Mouse (Mus musculus): Measurements from ENCODE around the gene Hormad2. TPM values are rescaled to one million over a fixed set of nuclear protein-coding genes. Genes with fewer than 3 reads are reported as not detected.

Hormad2 gene
- polyA plus RNA-seq, 1 experiment from 2014 or later, result 0.35 TPM

GRCm38 (mm10) chr11:4318011-4318410 is 122.9 kb downstream of the Hormad2 start:
- Histone ChIP-seq H3K27ac (ENCODE audit: low read length) (no peak overlapping the region), H3K4me1 (replicated peaks; ENCODE audit: control insufficient read depth, insufficient read depth, low read length) (no peaks in the 10 kb centered on the region), H3K36me3 (ENCODE audit: control insufficient read depth, insufficient read depth, low read length) (no peaks in the 10 kb centered on the region), H3K4me2 (ENCODE audit: low read depth, low read length) (no peak overlapping the region), H3K9ac (ENCODE audit: low read length) (no peak overlapping the region), H3K27me3 (ENCODE audit: control insufficient read depth, insufficient read depth, low read depth, low read length) (peaks cover 4% of the 10 kb centered on the region; the same call in 1 of the 2 replicates), H3K4me3 (ENCODE audit: low read length) (no peak overlapping the region), H3K9me3 (ENCODE audit: control insufficient read depth, low read length) (no peaks in the 10 kb centered on the region)
- no peak for ATAC-seq (ENCODE audit: low read depth)
- WGBS, result 59% methylated on average over 3 of the region's 3 CpGs

GRCm38 (mm10) chr11:4317287-4317686 is 123.6 kb downstream of the Hormad2 start:
- WGBS, result 39% methylated on average over 5 of the region's 5 CpGs
- Histone ChIP-seq H3K36me3 (ENCODE audit: control insufficient read depth, insufficient read depth, low read length) (no peaks in the 10 kb centered on the region), H3K9me3 (ENCODE audit: control insufficient read depth, low read length) (no peaks in the 10 kb centered on the region), H3K4me1 (replicated peaks; ENCODE audit: control insufficient read depth, insufficient read depth, low read length) (no peaks in the 10 kb centered on the region), H3K27ac (ENCODE audit: low read length) (no peak overlapping the region), H3K4me3 (ENCODE audit: low read length) (no peak overlapping the region), H3K27me3 (ENCODE audit: control insufficient read depth, insufficient read depth, low read depth, low read length) (peaks cover 4% of the 10 kb centered on the region; the same call in 1 of the 2 replicates), H3K9ac (ENCODE audit: low read length) (no peak overlapping the region), H3K4me2 (ENCODE audit: low read depth, low read length) (no peak overlapping the region)
- ATAC-seq (ENCODE audit: low read depth), result no peak

- Histone ChIP-seq H3K4me1 (replicated peaks; ENCODE audit: control insufficient read depth, insufficient read depth, low read length) (peaks cover 13% of the 10 kb centered on the region; the same call in 1 of the 2 replicates), H3K9me3 (ENCODE audit: control insufficient read depth, low read length) (no peaks in the 10 kb centered on the region), H3K36me3 (ENCODE audit: control insufficient read depth, insufficient read depth, low read length) (no peaks in the 10 kb centered on the region), H3K27me3 (ENCODE audit: control insufficient read depth, insufficient read depth, low read depth, low read length) (no peaks in the 10 kb centered on the region; the same call in 1 of the 2 replicates), H3K9ac (ENCODE audit: low read length) (no peak overlapping the region), H3K4me3 (ENCODE audit: low read length) (no peak overlapping the region), H3K4me2 (ENCODE audit: low read depth, low read length) (no peak overlapping the region), H3K27ac (ENCODE audit: low read length) (no peak overlapping the region)
- ATAC-seq (ENCODE audit: low read depth), result no peak
- 80% methylated on average over 4 of the region's 4 CpGs for WGBS
Measured at GRCm38 (mm10) chr11:4312180-4312579, 128.7 kb downstream of the Hormad2 start.

GRCm38 (mm10) chr11:4310324-4310723 is 130.6 kb downstream of the Hormad2 start:
- Histone ChIP-seq H3K27ac (ENCODE audit: low read length) (no peak overlapping the region), H3K9ac (ENCODE audit: low read length) (no peak overlapping the region), H3K4me3 (ENCODE audit: low read length) (no peak overlapping the region), H3K27me3 (ENCODE audit: control insufficient read depth, insufficient read depth, low read depth, low read length) (no peaks in the 10 kb centered on the region; the same call in 1 of the 2 replicates), H3K9me3 (ENCODE audit: control insufficient read depth, low read length) (no peaks in the 10 kb centered on the region), H3K4me2 (ENCODE audit: low read depth, low read length) (no peak overlapping the region), H3K4me1 (replicated peaks; ENCODE audit: control insufficient read depth, insufficient read depth, low read length) (peaks cover 13% of the 10 kb centered on the region; the same call in 1 of the 2 replicates), H3K36me3 (ENCODE audit: control insufficient read depth, insufficient read depth, low read length) (no peaks in the 10 kb centered on the region)
- WGBS, result 77% methylated on average over 4 of the region's 4 CpGs
- no peak for ATAC-seq (ENCODE audit: low read depth)

GRCm38 (mm10) chr11:4309613-4310012 is 131.3 kb downstream of the Hormad2 start:
- WGBS, result 69% methylated on average over 4 of the region's 4 CpGs
- no peak overlapping the region for H3K27ac ChIP-seq (ENCODE audit: low read length)
- no peak overlapping the region for H3K9ac ChIP-seq (ENCODE audit: low read length)
- H3K36me3 ChIP-seq (ENCODE audit: control insufficient read depth, insufficient read depth, low read length), result no peaks in the 10 kb centered on the region
- peaks cover 13% of the 10 kb centered on the region; the same call in 1 of the 2 replicates for H3K4me1 ChIP-seq (replicated peaks; ENCODE audit: control insufficient read depth, insufficient read depth, low read length)
- no peak for ATAC-seq (ENCODE audit: low read depth)
- H3K9me3 ChIP-seq (ENCODE audit: control insufficient read depth, low read length), result no peaks in the 10 kb centered on the region
- no peaks in the 10 kb centered on the region; the same call in 1 of the 2 replicates for H3K27me3 ChIP-seq (ENCODE audit: control insufficient read depth, insufficient read depth, low read depth, low read length)
- no peak overlapping the region for H3K4me2 ChIP-seq (ENCODE audit: low read depth, low read length)
- no peak overlapping the region for H3K4me3 ChIP-seq (ENCODE audit: low read length)

- Histone ChIP-seq H3K36me3 (ENCODE audit: control insufficient read depth, insufficient read depth, low read length) (no peaks in the 10 kb centered on the region), H3K4me2 (ENCODE audit: low read depth, low read length) (peak overlapping the region; percentile 41), H3K27me3 (ENCODE audit: control insufficient read depth, insufficient read depth, low read depth, low read length) (no peaks in the 10 kb centered on the region; the same call in 1 of the 2 replicates), H3K4me3 (ENCODE audit: low read length) (no peak overlapping the region), H3K27ac (ENCODE audit: low read length) (peak overlapping the region; percentile 48), H3K4me1 (replicated peaks; ENCODE audit: control insufficient read depth, insufficient read depth, low read length) (peaks cover 13% of the 10 kb centered on the region; the same call in 1 of the 2 replicates), H3K9me3 (ENCODE audit: control insufficient read depth, low read length) (no peaks in the 10 kb centered on the region), H3K9ac (ENCODE audit: low read length) (peak overlapping the region; percentile 19; the same call in 1 of the 2 replicates)
- 25% methylated on average over 25 of the region's 25 CpGs for WGBS
- ATAC-seq (ENCODE audit: low read depth), result peak; percentile 91
Measured at GRCm38 (mm10) chr11:4308514-4309450, 132.1 kb downstream of the Hormad2 start.

GRCm38 (mm10) chr11:4308060-4308513 is 132.8 kb downstream of the Hormad2 start:
- H3K9me3 ChIP-seq (ENCODE audit: control insufficient read depth, low read length), result no peaks in the 10 kb centered on the region
- H3K4me3 ChIP-seq (ENCODE audit: low read length), result no peak overlapping the region
- peak overlapping the region; percentile 48 for H3K27ac ChIP-seq (ENCODE audit: low read length)
- 7% methylated on average over 6 of the region's 6 CpGs for WGBS
- no peaks in the 10 kb centered on the region for H3K36me3 ChIP-seq (ENCODE audit: control insufficient read depth, insufficient read depth, low read length)
- H3K9ac ChIP-seq (ENCODE audit: low read length), result peak overlapping the region; percentile 19; the same call in 1 of the 2 replicates
- peak; percentile 29; the same call in 1 of the 2 replicates for ATAC-seq (ENCODE audit: low read depth)
- peak overlapping the region; percentile 41 for H3K4me2 ChIP-seq (ENCODE audit: low read depth, low read length)
- no peaks in the 10 kb centered on the region; the same call in 1 of the 2 replicates for H3K27me3 ChIP-seq (ENCODE audit: control insufficient read depth, insufficient read depth, low read depth, low read length)
- H3K4me1 ChIP-seq (replicated peaks; ENCODE audit: control insufficient read depth, insufficient read depth, low read length), result peaks cover 13% of the 10 kb centered on the region; the same call in 1 of the 2 replicates

- H3K36me3 ChIP-seq (ENCODE audit: control insufficient read depth, insufficient read depth, low read length), result no peaks in the 10 kb centered on the region
- H3K4me3 ChIP-seq (ENCODE audit: low read length), result no peak overlapping the region
- H3K4me1 ChIP-seq (replicated peaks; ENCODE audit: control insufficient read depth, insufficient read depth, low read length), result peaks cover 21% of the 10 kb centered on the region; the same call in 1 of the 2 replicates
- H3K9me3 ChIP-seq (ENCODE audit: control insufficient read depth, low read length), result no peaks in the 10 kb centered on the region
- WGBS, result 69% methylated on average over 2 of the region's 2 CpGs
- H3K27me3 ChIP-seq (ENCODE audit: control insufficient read depth, insufficient read depth, low read depth, low read length), result no peaks in the 10 kb centered on the region
- no peak for ATAC-seq (ENCODE audit: low read depth)
- no peak overlapping the region for H3K27ac ChIP-seq (ENCODE audit: low read length)
- H3K4me2 ChIP-seq (ENCODE audit: low read depth, low read length), result no peak overlapping the region
- H3K9ac ChIP-seq (ENCODE audit: low read length), result no peak overlapping the region
Measured at GRCm38 (mm10) chr11:4306086-4306485, 134.8 kb downstream of the Hormad2 start.

- Histone ChIP-seq H3K36me3 (ENCODE audit: control insufficient read depth, insufficient read depth, low read length) (no peaks in the 10 kb centered on the region), H3K27me3 (ENCODE audit: control insufficient read depth, insufficient read depth, low read depth, low read length) (no peaks in the 10 kb centered on the region), H3K4me3 (ENCODE audit: low read length) (no peak overlapping the region), H3K9me3 (ENCODE audit: control insufficient read depth, low read length) (no peaks in the 10 kb centered on the region), H3K27ac (ENCODE audit: low read length) (no peak overlapping the region), H3K9ac (ENCODE audit: low read length) (no peak overlapping the region), H3K4me1 (replicated peaks; ENCODE audit: control insufficient read depth, insufficient read depth, low read length) (peaks cover 22% of the 10 kb centered on the region), H3K4me2 (ENCODE audit: low read depth, low read length) (no peak overlapping the region)
- ATAC-seq (ENCODE audit: low read depth), result no peak
- WGBS, result 86% methylated on average over 4 of the region's 4 CpGs
Measured at GRCm38 (mm10) chr11:4305090-4305489, 135.8 kb downstream of the Hormad2 start.

All from lung, embryonic 16.5 days (tissue).